9 mouse cellular contexts compared by ENCODE assay signal in genomic region chr5:52309317-52310060, GRCm38 (mm10). TPM values are rescaled to one million over a fixed set of nuclear protein-coding genes. Genes with fewer than 3 reads are reported as not detected.
A peak's percentile ranks its signal among the peaks of the same experiment; 100 is the strongest.
DNase-seq lines count a peak whose midpoint lies in the region.
"Had no signal": no experiment of that assay in that cellular context is flagged by ENCODE, and none has a peak within 500 bp of the region (broad histone marks: within the 10 kb centered on the region; RNA-seq: fewer than 3 reads in every experiment).

No protein-coding gene starts in this region.

- intact Hi-C loops in heart, postnatal 36 days (cut with DNase I), result no loop called here

- DNase-seq in layer of hippocampus, adult 11-12 months (ENCODE audit: low spot score), result peak; percentile 44
- DNase-seq in layer of hippocampus, adult 9-10 months (ENCODE audit: low spot score), result no peak
- DNase-seq in cerebellum, adult 18-20 months, result peak; percentile 20 to 29
- DNase-seq in heart, postnatal 36 days, result peak; percentile 71 to 72
- peak; percentile 75 for DNase-seq in lung, postnatal 36 days
- no peak for DNase-seq in yolk sac, embryonic 10.5 days (ENCODE audit: low spot score)
- no peak for DNase-seq in thymus, postnatal 14 days
- no peak for DNase-seq in neural tube, embryonic 10.5 days (ENCODE audit: extremely low spot score, low spot score)

RNA-seq across cellular contexts. Expression of gene Sod3, which starts 54.1 kb away (rescaled TPM):
- 10 to 100 TPM; 12.7 to 17.2 TPM for total RNA-seq in heart, postnatal 36 days (2021)
- total RNA-seq: MEL had no signal

Comparison
In these comparisons a context has a peak if more than half of its experiments do, and no peak if none do; other contexts are left out.
1. DNase-seq: peak in layer of hippocampus, adult 11-12 months (single experiment), cerebellum, adult 18-20 months (2 of 2), heart, postnatal 36 days (2 of 2) and lung, postnatal 36 days (single experiment); none in layer of hippocampus, adult 9-10 months (single experiment), yolk sac, embryonic 10.5 days (single experiment), thymus, postnatal 14 days (single experiment) and neural tube, embryonic 10.5 days (single experiment).